Mouse (Mus musculus): ENCODE results near the gene Tmem132c.
A peak's percentile ranks its signal among the peaks of the same experiment; 100 is the strongest.

Tmem132c gene

GRCm38 (mm10) chr5:127488666-127489065, 247.1 kb downstream of the Tmem132c start:
- no peak for DNase-seq (ENCODE audit: low spot score)

- DNase-seq (ENCODE audit: low spot score): no peak
These were observed 250.1 kb downstream of the Tmem132c start for GRCm38 (mm10) chr5:127491724-127492123.

- no peak for DNase-seq (ENCODE audit: low spot score)
These were observed 255.3 kb downstream of the Tmem132c start for GRCm38 (mm10) chr5:127496895-127497294.

- DNase-seq (ENCODE audit: low spot score): no peak
These were observed 257.7 kb downstream of the Tmem132c start for GRCm38 (mm10) chr5:127499151-127499827.

- no peak for DNase-seq (ENCODE audit: low spot score)
These were observed 261.2 kb downstream of the Tmem132c start for GRCm38 (mm10) chr5:127502838-127503237.

GRCm38 (mm10) chr5:127505697-127506096, 264.1 kb downstream of the Tmem132c start:
- no peak for DNase-seq (ENCODE audit: low spot score)

GRCm38 (mm10) chr5:127511653-127512052, 270.0 kb downstream of the Tmem132c start:
- peak; percentile 25 for DNase-seq (ENCODE audit: low spot score)

- no peak for DNase-seq (ENCODE audit: low spot score)
These were observed 274.4 kb downstream of the Tmem132c start for GRCm38 (mm10) chr5:127515960-127516359.

- no peak for DNase-seq (ENCODE audit: low spot score)
These were observed 281.3 kb downstream of the Tmem132c start for GRCm38 (mm10) chr5:127522744-127523476.

GRCm38 (mm10) chr5:127527344-127527974, 285.9 kb downstream of the Tmem132c start:
- no peak for DNase-seq (ENCODE audit: low spot score)

- DNase-seq (ENCODE audit: low spot score): no peak
These were observed 295.9 kb downstream of the Tmem132c start for GRCm38 (mm10) chr5:127537508-127537907.

- no peak for DNase-seq (ENCODE audit: low spot score)
These were observed 305.0 kb downstream of the Tmem132c start for GRCm38 (mm10) chr5:127546585-127546991.

GRCm38 (mm10) chr5:127548136-127548535, 306.5 kb downstream of the Tmem132c start:
- DNase-seq (ENCODE audit: low spot score): no peak

- no peak for DNase-seq (ENCODE audit: low spot score)
These were observed 319.5 kb downstream of the Tmem132c start for GRCm38 (mm10) chr5:127561086-127561485.

- DNase-seq (ENCODE audit: low spot score): no peak
These were observed 325.6 kb downstream of the Tmem132c start for GRCm38 (mm10) chr5:127567165-127567741.

- DNase-seq (ENCODE audit: low spot score): no peak
These were observed 335.8 kb downstream of the Tmem132c start for GRCm38 (mm10) chr5:127577419-127577818.

- DNase-seq (ENCODE audit: low spot score): no peak
These were observed 342.1 kb downstream of the Tmem132c start for GRCm38 (mm10) chr5:127583658-127584057.

GRCm38 (mm10) chr5:127587854-127588253, 346.2 kb downstream of the Tmem132c start:
- DNase-seq (ENCODE audit: low spot score): no peak

- no peak for DNase-seq (ENCODE audit: low spot score)
These were observed 350.8 kb downstream of the Tmem132c start for GRCm38 (mm10) chr5:127592406-127592805.

- DNase-seq (ENCODE audit: low spot score): no peak
These were observed 351.2 kb downstream of the Tmem132c start for GRCm38 (mm10) chr5:127592854-127593253.

GRCm38 (mm10) chr5:127595676-127596075, 354.1 kb downstream of the Tmem132c start:
- DNase-seq (ENCODE audit: low spot score): no peak

GRCm38 (mm10) chr5:127596862-127597261, 355.3 kb downstream of the Tmem132c start:
- no peak for DNase-seq (ENCODE audit: low spot score)

- no peak for DNase-seq (ENCODE audit: low spot score)
These were observed 361.4 kb downstream of the Tmem132c start for GRCm38 (mm10) chr5:127602996-127603395.

Measured in testis, postnatal 14 days (tissue).